Mouse (Mus musculus): ENCODE data around the gene Smim9. TPM values are rescaled to one million over a fixed set of nuclear protein-coding genes. Genes with fewer than 3 reads are reported as not detected.
A peak's percentile ranks its signal among the peaks of the same experiment; 100 is the strongest.

Gene Smim9
- total and polyA plus RNA-seq, 3 experiments: not detected

GRCm38 (mm10) chrX:75137729-75138128, 25.8 kb downstream of the Smim9 start:
- dilution Hi-C loops (cut with MboI; ENCODE audit: extremely low pct_ligation_motif_present, extremely low pct_unique_long_range_greater_than_20kb, low sequenced_read_pairs) (no loop called here), in situ Hi-C loops (cut with MboI; ENCODE audit: low pct_ligation_motif_present, low pct_unique_long_range_greater_than_20kb, low sequenced_read_pairs) (no loop called here)
- no peaks in the 10 kb centered on the region for H3K4me1 ChIP-seq (ENCODE audit: control insufficient read depth in 1 of 2, insufficient read depth in 2 of 2)
- H3K27ac ChIP-seq (ENCODE audit: insufficient read depth, low read depth): no peak overlapping the region
- no peak for DNase-seq (ENCODE audit: extremely low read depth)
- H3K79me2 ChIP-seq (replicated peaks; ENCODE audit: control insufficient read depth, extremely low read depth, insufficient read depth, poor library complexity, severe bottlenecking): no peaks in the 10 kb centered on the region
- H3K4me2 ChIP-seq (ENCODE audit: insufficient read depth, low read depth, poor library complexity, severe bottlenecking): no peak overlapping the region
- H3K36me3 ChIP-seq (replicated peaks in 1 of 2; ENCODE audit: control insufficient read depth in 1 of 2, insufficient read depth in 1 of 2, low read length in 1 of 2): no peaks in the 10 kb centered on the region
- H3K9ac ChIP-seq (ENCODE audit: insufficient read depth, low read depth): no peak overlapping the region
- no peaks in the 10 kb centered on the region for H3K9me3 ChIP-seq (replicated peaks; ENCODE audit: low read length)
- H3K4me3 ChIP-seq (replicated peaks in 1 of 3; ENCODE audit: low read depth in 2 of 3, low read length in 2 of 3, poor library complexity in 1 of 3): no peak overlapping the region
- TF ChIP-seq CHD1 (IDR thresholded peaks at IDR 0.05; ENCODE audit: low read depth, low read length): no peak
- peak; percentile 37; the same call in 1 of the 2 replicates for TF ChIP-seq MAFK (IDR thresholded peaks at IDR 0.05; ENCODE audit: insufficient replicate concordance, low read length)
- H3K27me3 ChIP-seq (replicated peaks): no peaks in the 10 kb centered on the region

- Histone ChIP-seq H3K27me3 (replicated peaks) (no peaks in the 10 kb centered on the region), H3K27ac (ENCODE audit: insufficient read depth, low read depth) (no peak overlapping the region), H3K9ac (ENCODE audit: insufficient read depth, low read depth) (no peak overlapping the region), H3K36me3 (replicated peaks in 1 of 2; ENCODE audit: control insufficient read depth in 1 of 2, insufficient read depth in 1 of 2, low read length in 1 of 2) (no peaks in the 10 kb centered on the region), H3K79me2 (replicated peaks; ENCODE audit: control insufficient read depth, extremely low read depth, insufficient read depth, poor library complexity, severe bottlenecking) (no peaks in the 10 kb centered on the region), H3K9me3 (replicated peaks; ENCODE audit: low read length) (no peaks in the 10 kb centered on the region), H3K4me3 (replicated peaks in 1 of 3; ENCODE audit: low read depth in 2 of 3, low read length in 2 of 3, poor library complexity in 1 of 3) (no peak overlapping the region), H3K4me1 (ENCODE audit: control insufficient read depth in 1 of 2, insufficient read depth in 2 of 2) (no peaks in the 10 kb centered on the region), H3K4me2 (ENCODE audit: insufficient read depth, low read depth, poor library complexity, severe bottlenecking) (no peak overlapping the region)
- no peak for DNase-seq (ENCODE audit: extremely low read depth)
- TF ChIP-seq POLR2A (IDR thresholded peaks at IDR 0.05; ENCODE audit: low read depth, low read length): no peak
- TF ChIP-seq UBTF (IDR thresholded peaks at IDR 0.05; ENCODE audit: low read depth, low read length): no peak
- no peak for TF ChIP-seq ELF1 (IDR thresholded peaks at IDR 0.05; ENCODE audit: low read depth, low read length)
- TF ChIP-seq CHD2 (IDR thresholded peaks at IDR 0.05; ENCODE audit: low read length): no peak
- TF ChIP-seq MEF2A (IDR thresholded peaks at IDR 0.05; ENCODE audit: borderline replicate concordance, low read depth, low read length): no peak
- TF ChIP-seq GABPA (IDR thresholded peaks at IDR 0.05; ENCODE audit: insufficient replicate concordance, low read depth, low read length): no peak
- no peak for TF ChIP-seq HCFC1 (IDR thresholded peaks at IDR 0.05; ENCODE audit: low read depth, low read length)
- dilution Hi-C loops (cut with MboI; ENCODE audit: extremely low pct_ligation_motif_present, extremely low pct_unique_long_range_greater_than_20kb, low sequenced_read_pairs): no loop called here
- in situ Hi-C loops (cut with MboI; ENCODE audit: low pct_ligation_motif_present, low pct_unique_long_range_greater_than_20kb, low sequenced_read_pairs): no loop called here
Measured at GRCm38 (mm10) chrX:75136938-75137337, 26.6 kb downstream of the Smim9 start.

- 0 out of 2 replicates have a peak, but pooled peaks cover 3% of the 10 kb centered on the region for H3K79me2 ChIP-seq (replicated peaks; ENCODE audit: control insufficient read depth, extremely low read depth, insufficient read depth, poor library complexity, severe bottlenecking)
- peak; percentile 79 for DNase-seq (ENCODE audit: extremely low read depth)
- peaks cover 0 to 10% of the 10 kb centered on the region in 2 experiments; a peak in 2 of 4 replicates for H3K4me1 ChIP-seq (ENCODE audit: control insufficient read depth in 1 of 2, insufficient read depth in 2 of 2)
- H3K36me3 ChIP-seq (replicated peaks in 1 of 2; ENCODE audit: control insufficient read depth in 1 of 2, insufficient read depth in 1 of 2, low read length in 1 of 2): peaks cover 0 to under 1% of the 10 kb centered on the region in 2 experiments
- H3K9me3 ChIP-seq (replicated peaks; ENCODE audit: low read length): no peaks in the 10 kb centered on the region
- in situ Hi-C loops (cut with MboI; ENCODE audit: low pct_ligation_motif_present, low pct_unique_long_range_greater_than_20kb, low sequenced_read_pairs): no loop called here
- H3K4me3 ChIP-seq (replicated peaks in 1 of 3; ENCODE audit: low read depth in 2 of 3, low read length in 2 of 3, poor library complexity in 1 of 3): peak within 1 kb of the TSS; percentile 63 to 75 (median 69)
- no peak within 1 kb of the TSS for H3K27ac ChIP-seq (ENCODE audit: insufficient read depth, low read depth)
- dilution Hi-C loops (cut with MboI; ENCODE audit: extremely low pct_ligation_motif_present, extremely low pct_unique_long_range_greater_than_20kb, low sequenced_read_pairs): no loop called here
- H3K4me2 ChIP-seq (ENCODE audit: insufficient read depth, low read depth, poor library complexity, severe bottlenecking): peak within 1 kb of the TSS; percentile 87
- no peaks in the 10 kb centered on the region for H3K27me3 ChIP-seq (replicated peaks)
- peak within 1 kb of the TSS; percentile 71 for H3K9ac ChIP-seq (ENCODE audit: insufficient read depth, low read depth)
- TF ChIP-seq RCOR1 (conservative IDR thresholded peaks at IDR 0.05; ENCODE audit: low read depth, low read length) (no peak), KAT2A (IDR thresholded peaks at IDR 0.05; ENCODE audit: insufficient replicate concordance, low read length) (no peak), MXI1 (IDR thresholded peaks at IDR 0.05; ENCODE audit: low read depth, low read length) (0 out of 2 replicates have a peak, but pooled peaks have one; percentile 46), POLR2A (IDR thresholded peaks at IDR 0.05; ENCODE audit: low read depth, low read length) (peak; percentile 72), NRF1 (IDR thresholded peaks at IDR 0.05; ENCODE audit: low read depth, low read length) (peak; percentile 33; the same call in 1 of the 2 replicates), POLR2AphosphoS2 (IDR thresholded peaks at IDR 0.05; ENCODE audit: low read depth, low read length) (0 out of 2 replicates have a peak, but pooled peaks have one; percentile 34), MEF2A (IDR thresholded peaks at IDR 0.05; ENCODE audit: borderline replicate concordance, low read depth, low read length) (no peak), ZNF384 (IDR thresholded peaks at IDR 0.05; ENCODE audit: low read depth, low read length) (no peak), E2F4 (IDR thresholded peaks at IDR 0.05; ENCODE audit: insufficient replicate concordance, low read depth, low read length) (no peak), CHD1 (IDR thresholded peaks at IDR 0.05; ENCODE audit: low read depth, low read length) (no peak), ZMIZ1 (IDR thresholded peaks at IDR 0.05; ENCODE audit: low read depth, low read length) (peak; percentile 45; the same call in 1 of the 2 replicates), TCF12 (IDR thresholded peaks at IDR 0.05; ENCODE audit: low read depth, low read length) (peak; percentile 40; the same call in 1 of the 2 replicates), USF2 (conservative IDR thresholded peaks at IDR 0.05; ENCODE audit: low read depth, low read length) (no peak), RAD21 (IDR thresholded peaks at IDR 0.05; ENCODE audit: low read depth, low read length) (no peak), CTCF (conservative IDR thresholded peaks at IDR 0.05 in 1 of 2, IDR thresholded peaks at IDR 0.05 in 1 of 2; ENCODE audit: low read depth in 2 of 2, low read length in 2 of 2) (no peak), SMC3 (IDR thresholded peaks at IDR 0.05; ENCODE audit: low read depth, low read length) (no peak), ETS1 (conservative IDR thresholded peaks at IDR 0.05; ENCODE audit: low read depth, low read length) (no peak), PAX5 (IDR thresholded peaks at IDR 0.05; ENCODE audit: low read length) (no peak)
Measured at GRCm38 (mm10) chrX:75130467-75131160, 33.0 kb downstream of the Smim9 start, which contains the start of gene Mpp1. Gene Mpp1 (minus strand): TSS chrX:75131016.

Measured in CH12.LX (cell line).